Mouse (Mus musculus) cortical plate, adult 2 months (tissue): ENCODE results near the gene Itpkc.

Experiments used
- CTCF ChIP-seq: fragments of 200-500 bp; IDR thresholded peaks from 2 replicates; pipeline ENCODE4 v1.5.1; 2011; ENCODE audit warnings: mild to moderate bottlenecking, control low read depth, low read length; ENCODE audit not compliant: insufficient read depth; ENCODE audit errors: extremely low read depth
- POLR2A ChIP-seq: fragments of 200-500 bp; IDR thresholded peaks from 2 replicates; pipeline ENCODE4 v1.6.1; 2011; ENCODE audit warnings: mild to moderate bottlenecking, low read length, control low read depth; ENCODE audit not compliant: insufficient read depth; ENCODE audit errors: extremely low read depth

- no peak for TF ChIP-seq CTCF
- no peak for TF ChIP-seq POLR2A
These were observed 31.3 kb downstream of the Itpkc start for GRCm38 (mm10) chr7:27197136-27197535.
